Mouse (Mus musculus): Measurements from ENCODE around the gene Morn2.
"Not testable (repeated sequence)": the region's sequence is repeated elsewhere in the genome, so short reads cannot be mapped to it uniquely, and the experiment has no call there.

Gene Morn2

GRCm38 (mm10) chr17:80290074-80290657 is at the start of gene Morn2, which contains the start of gene Dhx57:
Morn2 (plus strand) TSS chr17:80290203.
Dhx57 (minus strand) TSS chr17:80290476.
- peak; percentile 98 to 99 for DNase-seq (ENCODE audit: low spot score in 2 of 2)

GRCm38 (mm10) chr17:80241594-80241993 is 48.4 kb upstream of the Morn2 start:
- no peak for DNase-seq (ENCODE audit: low spot score in 2 of 2)

GRCm38 (mm10) chr17:80243116-80243515 is 46.9 kb upstream of the Morn2 start:
- no peak for DNase-seq (ENCODE audit: low spot score in 2 of 2)

GRCm38 (mm10) chr17:80252757-80253525 is 37.1 kb upstream of the Morn2 start:
- no peak for DNase-seq (ENCODE audit: low spot score in 2 of 2)

- DNase-seq (ENCODE audit: low spot score in 2 of 2) = no peak
Observed at GRCm38 (mm10) chr17:80254421-80254820, 35.6 kb upstream of the Morn2 start.

- DNase-seq (ENCODE audit: low spot score in 2 of 2) = no peak
Observed at GRCm38 (mm10) chr17:80255208-80255607, 34.8 kb upstream of the Morn2 start.

GRCm38 (mm10) chr17:80267065-80267464 is 22.9 kb upstream of the Morn2 start:
- no peak for DNase-seq (ENCODE audit: low spot score in 2 of 2)

- DNase-seq (ENCODE audit: low spot score in 2 of 2) = no peak
Observed at GRCm38 (mm10) chr17:80268151-80268550, 21.9 kb upstream of the Morn2 start.

GRCm38 (mm10) chr17:80270622-80271021 is 19.4 kb upstream of the Morn2 start:
- DNase-seq (ENCODE audit: low spot score in 2 of 2) = not testable (repeated sequence)

GRCm38 (mm10) chr17:80278255-80278654 is 11.7 kb upstream of the Morn2 start:
- DNase-seq (ENCODE audit: low spot score in 2 of 2) = no peak

- no peak for DNase-seq (ENCODE audit: low spot score in 2 of 2)
Observed at GRCm38 (mm10) chr17:80279340-80280070, 10.5 kb upstream of the Morn2 start.

GRCm38 (mm10) chr17:80284446-80284845 is 5.6 kb upstream of the Morn2 start:
- no peak for DNase-seq (ENCODE audit: low spot score in 2 of 2)

- no peak for DNase-seq (ENCODE audit: low spot score in 2 of 2)
Observed at GRCm38 (mm10) chr17:80288012-80288411, 2.0 kb upstream of the Morn2 start.

- DNase-seq (ENCODE audit: low spot score in 2 of 2) = no peak
Observed at GRCm38 (mm10) chr17:80289280-80290073, 526 bp upstream of the Morn2 start.

- DNase-seq (ENCODE audit: low spot score in 2 of 2) = peak; percentile 70
Observed at GRCm38 (mm10) chr17:80291148-80291547, 1.1 kb downstream of the Morn2 start.

GRCm38 (mm10) chr17:80295258-80295657 is 5.3 kb downstream of the Morn2 start:
- DNase-seq (ENCODE audit: low spot score in 2 of 2) = no peak

- no peak for DNase-seq (ENCODE audit: low spot score in 2 of 2)
Observed at GRCm38 (mm10) chr17:80298844-80299243, 8.8 kb downstream of the Morn2 start.

- DNase-seq (ENCODE audit: low spot score in 2 of 2) = no peak
Observed at GRCm38 (mm10) chr17:80307251-80307650, 17.2 kb downstream of the Morn2 start, which contains the start of gene Arhgef33. Arhgef33 (plus strand) TSS chr17:80307407.

- no peak for DNase-seq (ENCODE audit: low spot score in 2 of 2)
Observed at GRCm38 (mm10) chr17:80311761-80312160, 21.8 kb downstream of the Morn2 start.

- DNase-seq (ENCODE audit: low spot score in 2 of 2) = no peak
Observed at GRCm38 (mm10) chr17:80312405-80312804, 22.4 kb downstream of the Morn2 start.

GRCm38 (mm10) chr17:80322228-80322627 is 32.2 kb downstream of the Morn2 start:
- no peak for DNase-seq (ENCODE audit: low spot score in 2 of 2)

- no peak for DNase-seq (ENCODE audit: low spot score in 2 of 2)
Observed at GRCm38 (mm10) chr17:80323015-80323414, 33.0 kb downstream of the Morn2 start.
